Mouse (Mus musculus) embryo, embryonic 11.5 days (tissue): ENCODE data around the gene Rrp7a.

ENCODE experiments used
- DNase-seq: peaks from one replicate; pipeline ENCODE4 v3.0.0-alpha.2; 2012; ENCODE audit warnings: low read depth, low spot score

The Rrp7a gene

DNA sequence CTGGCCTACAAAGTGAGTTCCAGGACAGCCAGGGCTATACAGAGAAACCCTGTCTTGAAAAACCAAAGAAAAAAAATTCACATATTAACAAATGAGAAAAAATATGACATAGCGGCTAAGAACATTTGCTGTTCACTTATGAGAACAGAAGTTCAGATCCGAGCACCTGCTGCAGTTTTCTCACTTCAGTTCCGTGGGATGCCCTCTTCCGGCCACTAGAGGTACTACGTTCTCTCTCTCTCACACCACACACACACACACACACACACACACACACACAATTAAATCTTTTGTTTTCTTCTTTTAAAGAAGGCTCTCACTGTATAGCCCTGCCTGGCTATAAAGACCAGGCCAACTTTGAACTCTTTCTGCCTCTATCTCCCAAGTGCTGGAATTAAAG lies 54.3 kb downstream of the Rrp7a start:
- no peak for DNase-seq

GRCm38 (mm10) chr15:83065543-83065942 lies 57.1 kb downstream of the Rrp7a start:
- no peak for DNase-seq
